Mouse (Mus musculus): ENCODE measurements around the gene Smim13.

GRCm38 (mm10) chr13:41302716-41303115 lies 53.1 kb downstream of the Smim13 start:
- peak; percentile 96 for TF ChIP-seq CTCF (IDR thresholded peaks at IDR 0.05; ENCODE audit: low read depth)
- no peak for TF ChIP-seq EP300 (optimal IDR thresholded peaks at IDR 0.05)

Data from stomach, postnatal 0 days (tissue).